Mouse (Mus musculus) heart, postnatal 0 days (tissue): ENCODE data around the gene Slc44a5. TPM values are rescaled to one million over a fixed set of nuclear protein-coding genes. Genes with fewer than 3 reads are reported as not detected.

Experiments used
- ATAC-seq: fragments of 200-750 bp; cut with Nextera tagmentation; 2 replicates; pipeline ENCODE4 v1.8.0; 2017; ENCODE audit warnings: low read depth, moderate number of reproducible peaks, moderate library complexity; ENCODE audit not compliant: insufficient read depth
- DNase-seq: peaks from one replicate; pipeline ENCODE4 v3.0.0-alpha.2; 2016; ENCODE audit warnings: low spot score
- H3K27ac ChIP-seq: fragments of 300-500 bp; sonication (generic); 2 replicates; pipeline ENCODE4 v1.5.1; 2014; ENCODE audit warnings: low read depth, mild to moderate bottlenecking
- H3K27me3 ChIP-seq: fragments of 300-500 bp; sonication (generic); 2 replicates; pipeline ENCODE4 v1.6.1; 2014; ENCODE audit warnings: low read length, mixed read lengths; ENCODE audit not compliant: control insufficient read depth, insufficient read depth
- H3K36me3 ChIP-seq: fragments of 300-500 bp; sonication (generic); replicated peaks from 2 replicates; pipeline ENCODE4 v1.6.1; 2014; ENCODE audit warnings: low read length, mixed read lengths; ENCODE audit not compliant: control insufficient read depth, insufficient read depth
- H3K4me1 ChIP-seq: fragments of 300-500 bp; sonication (generic); 2 replicates; pipeline ENCODE4 v1.6.1; 2014; ENCODE audit warnings: antibody characterized with exemption; ENCODE audit not compliant: control insufficient read depth, insufficient read depth
- H3K4me2 ChIP-seq: fragments of 300-500 bp; sonication (generic); 2 replicates; pipeline ENCODE4 v1.6.1; 2014; ENCODE audit warnings: low read depth, mild to moderate bottlenecking, low read length, moderate library complexity
- H3K4me3 ChIP-seq: fragments of 300-500 bp; sonication (generic); 2 replicates; pipeline ENCODE4 v1.5.1; 2014; ENCODE audit warnings: low read depth, low read length
- H3K9ac ChIP-seq: fragments of 300-500 bp; sonication (generic); replicated peaks from 2 replicates; pipeline ENCODE4 v1.6.1; 2014; ENCODE audit warnings: low read depth, low read length, mixed read lengths
- H3K9me3 ChIP-seq: fragments of 300-500 bp; sonication (generic); replicated peaks from 2 replicates; pipeline ENCODE4 v1.6.1; 2016; ENCODE audit warnings: low read length; ENCODE audit not compliant: control insufficient read depth
- CTCF ChIP-seq: IDR thresholded peaks from 2 replicates; pipeline ENCODE4 v1.5.1; 2016; ENCODE audit warnings: antibody characterized with exemption, control low read depth, low read depth
- EP300 ChIP-seq: IDR thresholded peaks from 2 replicates; pipeline ENCODE4 v1.6.1; 2016; ENCODE audit warnings: antibody characterized with exemption, low read depth
- WGBS: fragments of 180-500 bp; shearing (Covaris S2); extraction: QIAGEN DNeasy Blood & Tissue Kit; methylation state at CpG from one replicate; pipeline ENCODE4 v1.1.7; 2014; 5-methylcytosine and 5-hydroxymethylcytosine counted together
- polyA plus RNA-seq: library from polyadenylated mRNA; unstranded; fragments of >200 nt; fragmentation: Nextera tagmentation; extraction: Ambion mirVana; gene quantifications from 2 replicates; pipeline ENCODE4 v1.2.1, GENCODE M21; 2015
- total RNA-seq: library from RNA; depleted of rRNA; stranded (reverse); fragments of >200 nt; gene quantifications from 2 replicates; pipeline ENCODE4 v1.2.3, GENCODE M21; 2014; ENCODE audit warnings: low replicate concordance

The Slc44a5 gene
- total and polyA plus RNA-seq, 2 experiments from 2014 or later, result 0.31 to 0.42 TPM

- H3K9ac ChIP-seq, result no peak overlapping the region
- no peak overlapping the region for H3K4me2 ChIP-seq
- no peak overlapping the region for H3K4me3 ChIP-seq
- 53% methylated on average over 10 of the region's 10 CpGs for WGBS
- peak; percentile 69 for TF ChIP-seq CTCF
- TF ChIP-seq EP300, result no peak
- H3K27ac ChIP-seq, result no peak overlapping the region
- no peaks in the 10 kb centered on the region for H3K27me3 ChIP-seq
- H3K36me3 ChIP-seq, result no peaks in the 10 kb centered on the region
- ATAC-seq (no peak), DNase-seq (peak; percentile 37)
- H3K4me1 ChIP-seq, result no peaks in the 10 kb centered on the region
- H3K9me3 ChIP-seq, result no peaks in the 10 kb centered on the region
These were observed 11.4 kb downstream of the Slc44a5 start for GRCm38 (mm10) chr3:153984428-153985340.

- WGBS, result 88% methylated on average over 5 of the region's 5 CpGs
- no peak for DNase-seq
- no peaks in the 10 kb centered on the region for H3K9me3 ChIP-seq
- no peak for ATAC-seq
- no peaks in the 10 kb centered on the region for H3K4me1 ChIP-seq
- TF ChIP-seq CTCF, result no peak
- TF ChIP-seq EP300, result no peak
- H3K36me3 ChIP-seq, result no peaks in the 10 kb centered on the region
- no peak overlapping the region for H3K27ac ChIP-seq
- no peak overlapping the region for H3K4me2 ChIP-seq
- no peak overlapping the region for H3K4me3 ChIP-seq
- H3K27me3 ChIP-seq, result no peaks in the 10 kb centered on the region
- H3K9ac ChIP-seq, result no peak overlapping the region
These were observed 26.7 kb downstream of the Slc44a5 start for GRCm38 (mm10) chr3:153999797-154000528.

- no peak overlapping the region for H3K9ac ChIP-seq
- 79% methylated on average over 5 of the region's 5 CpGs for WGBS
- no peak overlapping the region for H3K4me3 ChIP-seq
- no peak for TF ChIP-seq EP300
- no peak for TF ChIP-seq CTCF
- H3K27me3 ChIP-seq, result no peaks in the 10 kb centered on the region
- no peaks in the 10 kb centered on the region for H3K9me3 ChIP-seq
- H3K4me1 ChIP-seq, result no peaks in the 10 kb centered on the region
- DNase-seq, result no peak
- ATAC-seq, result no peak
- H3K4me2 ChIP-seq, result no peak overlapping the region
- H3K36me3 ChIP-seq, result no peaks in the 10 kb centered on the region
- H3K27ac ChIP-seq, result no peak overlapping the region
These were observed 28.1 kb downstream of the Slc44a5 start for GRCm38 (mm10) chr3:154001348-154001747.

GRCm38 (mm10) chr3:154046876-154047275 lies 73.6 kb downstream of the Slc44a5 start:
- DNase-seq, result no peak
- Histone ChIP-seq H3K9me3 (no peaks in the 10 kb centered on the region), H3K27ac (no peak overlapping the region), H3K27me3 (no peaks in the 10 kb centered on the region), H3K9ac (no peak overlapping the region), H3K4me1 (no peaks in the 10 kb centered on the region), H3K4me2 (no peak overlapping the region), H3K4me3 (no peak overlapping the region), H3K36me3 (no peaks in the 10 kb centered on the region)
- no peak for TF ChIP-seq CTCF
- TF ChIP-seq EP300, result no peak
- 89% methylated on average over 4 of the region's 4 CpGs for WGBS
- no peak for ATAC-seq

GRCm38 (mm10) chr3:154053331-154053730 lies 80.1 kb downstream of the Slc44a5 start:
- Histone ChIP-seq H3K9me3 (no peaks in the 10 kb centered on the region), H3K27me3 (no peaks in the 10 kb centered on the region), H3K36me3 (no peaks in the 10 kb centered on the region), H3K4me3 (no peak overlapping the region), H3K9ac (no peak overlapping the region), H3K4me2 (no peak overlapping the region), H3K4me1 (no peaks in the 10 kb centered on the region), H3K27ac (no peak overlapping the region)
- DNase-seq, result no peak
- ATAC-seq, result no peak
- WGBS, result 34% methylated on average over 7 of the region's 7 CpGs
- no peak for TF ChIP-seq EP300
- TF ChIP-seq CTCF, result no peak
